Mouse (Mus musculus) fat pad, adult 2 months (tissue): ENCODE measurements around the gene Gabpb1.

Source experiments
- DNase-seq: peaks from one replicate; pipeline ENCODE4 v3.0.0-alpha.2; 2011; ENCODE audit warnings: low read depth, low spot score; ENCODE audit errors: extremely low read depth

The Gabpb1 gene

GRCm38 (mm10) chr2:126596347-126597072 lies 79.6 kb downstream of the Gabpb1 start:
- no peak for DNase-seq

- no peak for DNase-seq
Measured at GRCm38 (mm10) chr2:126593831-126594610, 82.1 kb downstream of the Gabpb1 start.

- no peak for DNase-seq
Measured at GRCm38 (mm10) chr2:126591304-126591703, 84.8 kb downstream of the Gabpb1 start.

DNA sequence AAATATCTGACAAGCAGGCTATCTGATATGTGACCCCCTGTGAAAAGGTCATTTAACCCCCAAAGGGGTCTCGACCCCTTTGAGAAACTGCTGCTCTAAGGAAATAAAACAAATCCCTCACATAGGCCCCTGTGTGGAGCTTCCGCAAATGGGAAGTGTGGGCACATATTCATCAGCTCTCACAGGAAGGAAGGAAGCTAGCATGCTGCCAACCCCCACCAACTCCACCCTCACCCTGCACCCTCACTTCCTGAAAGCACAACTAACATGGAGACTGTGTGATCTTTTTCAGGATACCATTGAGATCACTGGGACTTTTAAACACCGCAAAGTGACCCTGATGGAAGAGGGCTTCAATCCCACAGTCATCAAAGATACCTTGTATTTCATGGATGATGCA lies 88.7 kb downstream of the Gabpb1 start:
- DNase-seq, result no peak

GRCm38 (mm10) chr2:126584621-126585369 lies 91.3 kb downstream of the Gabpb1 start:
- no peak for DNase-seq

DNA sequence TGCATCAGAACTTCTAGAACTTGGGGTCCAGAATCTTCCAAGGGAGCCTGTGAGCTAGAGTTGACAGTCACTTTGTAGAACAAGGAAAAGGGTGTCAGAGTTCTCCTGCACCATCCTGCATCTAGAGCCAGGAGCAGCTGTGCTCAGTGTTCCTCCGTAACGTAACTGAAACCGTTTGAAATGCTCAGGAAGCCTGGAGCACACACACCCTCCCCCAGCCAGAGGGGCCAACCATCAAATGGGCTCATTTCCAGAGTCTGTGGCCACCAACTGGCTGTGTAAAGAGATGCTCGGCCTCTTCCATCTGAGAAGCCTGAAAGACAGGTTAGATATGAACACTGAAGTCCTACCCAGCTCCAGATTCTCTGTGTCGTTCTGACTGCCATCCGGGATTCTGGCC lies 92.2 kb downstream of the Gabpb1 start:
- DNase-seq, result no peak

DNA sequence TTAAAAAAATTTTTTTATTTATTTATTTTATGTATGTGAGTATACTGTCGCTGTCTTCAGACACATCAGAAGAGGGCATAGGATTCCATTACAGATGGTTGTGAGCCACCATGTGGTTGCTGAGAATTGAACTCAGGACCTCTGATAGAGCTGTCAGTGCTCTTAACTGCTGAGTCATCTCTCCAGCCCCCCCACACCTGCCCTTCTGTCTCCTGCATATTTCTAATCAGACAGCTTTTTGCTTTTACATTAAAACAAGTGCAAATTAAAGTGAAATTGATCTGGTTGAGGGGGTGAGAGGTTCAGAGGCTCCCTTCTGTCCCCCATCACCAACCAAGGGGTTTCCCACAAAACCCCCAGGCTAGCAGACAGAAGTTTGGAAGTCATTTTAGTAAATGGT lies 96.9 kb downstream of the Gabpb1 start:
- DNase-seq, result no peak
